Mouse (Mus musculus) activated CD4-positive, CD25-positive, alpha-beta regulatory T cell (primary cell): ENCODE measurements around the gene Otop1. TPM values are rescaled to one million over a fixed set of nuclear protein-coding genes. Genes with fewer than 3 reads are reported as not detected.

Source experiments
- polyA plus RNA-seq, 2 experiments: library from polyadenylated mRNA; unstranded; fragments of 100-300 nt; shearing (Covaris generic); gene quantifications; one replicate each; pipeline ENCODE4 v1.2.1; 2017

Otop1 gene
- polyA plus RNA-seq = under 1 TPM in 1 of 2 experiments, not detected in 1; 0.20 TPM

GRCm38 (mm10) chr5:38275771-38276170, at the start of gene Otop1:
TSS of gene Otop1 (plus strand) at chr5:38275972.

GRCm38 (mm10) chr5:38260107-38260682, 15.6 kb upstream of the Otop1 start, which contains the start of gene Tmem128:
TSS of gene Tmem128 (plus strand) at chr5:38260185.

GRCm38 (mm10) chr5:38318966-38319786, 43.4 kb downstream of the Otop1 start, which contains the start of gene Drd5:
TSS of gene Drd5 (plus strand) at chr5:38319367.

Other genes with a start within 250 kb of the Otop1 start
- gene Stx18, start 237.2 kb upstream of the Otop1 start, polyA plus RNA-seq = 10 to 100 TPM; 31.6 to 43.9 TPM
- under 1 TPM; 0.38 TPM for gene Nsg1, start 116.1 kb upstream of the Otop1 start, polyA plus RNA-seq
- 10 to 100 TPM; 12.4 to 18.6 TPM for gene Zbtb49, start 55.5 kb upstream of the Otop1 start, polyA plus RNA-seq
- gene Lyar, start 55.5 kb upstream of the Otop1 start, polyA plus RNA-seq = 10 to 100 TPM; 43.4 to 57.6 TPM
- 100 to 1,000 TPM; 129 to 144 TPM for gene Tmem128, start 15.8 kb upstream of the Otop1 start, polyA plus RNA-seq
- gene Drd5, start 43.4 kb downstream of the Otop1 start, polyA plus RNA-seq = not detected
- 1 to 10 TPM; 5.6 to 7.0 TPM for gene Slc2a9, start 227.2 kb downstream of the Otop1 start, polyA plus RNA-seq